Mouse (Mus musculus) ES-E14 (cell line): Measurements from ENCODE around the gene Kcnj12.

ENCODE experiments used
- HCFC1 ChIP-seq: IDR thresholded peaks from 2 replicates; pipeline ENCODE4 v1.6.1; 2012; ENCODE audit warnings: low read length, inconsistent platforms, borderline replicate concordance; ENCODE audit not compliant: insufficient read depth
- ZC3H11A ChIP-seq: IDR thresholded peaks from 2 replicates; pipeline ENCODE4 v1.6.1; 2012; ENCODE audit warnings: low read depth, mild to moderate bottlenecking, inconsistent platforms, low read length, borderline replicate concordance

DNA sequence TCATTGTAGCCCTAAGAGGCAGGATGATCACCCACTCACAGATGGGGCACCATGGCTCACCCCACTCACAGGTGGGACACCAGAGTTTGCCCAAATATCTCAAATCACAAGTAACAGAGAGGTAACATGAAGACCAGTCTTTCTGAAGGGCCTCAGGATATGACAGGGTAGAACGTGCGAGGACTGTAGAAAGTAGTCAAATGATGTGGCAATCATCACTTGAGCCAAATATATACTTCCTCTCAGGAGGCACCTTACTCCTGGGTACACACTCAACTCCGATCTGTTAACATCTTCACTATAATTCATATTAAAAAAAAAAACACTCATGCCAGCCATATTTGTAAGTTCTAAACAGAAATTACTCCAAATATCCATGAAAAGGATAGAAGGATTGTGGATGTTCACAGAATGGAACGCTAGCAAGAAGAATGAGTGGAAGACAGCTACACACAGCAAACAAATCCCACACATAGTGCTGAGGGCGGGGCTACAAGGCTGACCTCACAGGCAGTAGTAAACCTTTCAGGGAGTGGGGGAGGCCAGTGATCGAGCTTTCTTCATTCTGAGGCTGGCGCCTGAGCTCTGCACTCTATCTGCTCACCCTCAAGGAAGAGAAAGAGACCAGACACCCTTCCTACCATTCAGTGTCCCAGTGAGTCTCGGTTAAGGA, 90.1 kb downstream of the Kcnj12 start:
- TF ChIP-seq HCFC1 (no peak), ZC3H11A (no peak)
